Mouse (Mus musculus): ENCODE data around the gene Nsmce4a. TPM values are rescaled to one million over a fixed set of nuclear protein-coding genes. Genes with fewer than 3 reads are reported as not detected.
"Not testable (repeated sequence)": the region's sequence is repeated elsewhere in the genome, so short reads cannot be mapped to it uniquely, and the experiment has no call there.

Gene Nsmce4a
- polyA plus RNA-seq, 1 experiment from 2014 or later = 79.4 TPM

- no peak; the same call in 1 of the 2 replicates for ATAC-seq (replicated peaks)
- peak overlapping the region; percentile 82 for H3K4me2 ChIP-seq
- H3K9me3 ChIP-seq = no peaks in the 10 kb centered on the region
- H3K4me1 ChIP-seq = peaks cover 22% of the 10 kb centered on the region
- peak overlapping the region; percentile 95; the same call in 1 of the 2 replicates for H3K27ac ChIP-seq
- no peaks in the 10 kb centered on the region for H3K27me3 ChIP-seq (replicated peaks)
- H3K36me3 ChIP-seq (replicated peaks) = 0 out of 2 replicates have a peak, but pooled peaks cover under 1% of the 10 kb centered on the region
- 87% methylated on average over 12 of the region's 12 CpGs for WGBS
- H3K9ac ChIP-seq = no peak overlapping the region
- peak overlapping the region; percentile 79 for H3K4me3 ChIP-seq
These were observed 25.2 kb downstream of the Nsmce4a start for GRCm38 (mm10) chr7:130547635-130548175.

DNA sequence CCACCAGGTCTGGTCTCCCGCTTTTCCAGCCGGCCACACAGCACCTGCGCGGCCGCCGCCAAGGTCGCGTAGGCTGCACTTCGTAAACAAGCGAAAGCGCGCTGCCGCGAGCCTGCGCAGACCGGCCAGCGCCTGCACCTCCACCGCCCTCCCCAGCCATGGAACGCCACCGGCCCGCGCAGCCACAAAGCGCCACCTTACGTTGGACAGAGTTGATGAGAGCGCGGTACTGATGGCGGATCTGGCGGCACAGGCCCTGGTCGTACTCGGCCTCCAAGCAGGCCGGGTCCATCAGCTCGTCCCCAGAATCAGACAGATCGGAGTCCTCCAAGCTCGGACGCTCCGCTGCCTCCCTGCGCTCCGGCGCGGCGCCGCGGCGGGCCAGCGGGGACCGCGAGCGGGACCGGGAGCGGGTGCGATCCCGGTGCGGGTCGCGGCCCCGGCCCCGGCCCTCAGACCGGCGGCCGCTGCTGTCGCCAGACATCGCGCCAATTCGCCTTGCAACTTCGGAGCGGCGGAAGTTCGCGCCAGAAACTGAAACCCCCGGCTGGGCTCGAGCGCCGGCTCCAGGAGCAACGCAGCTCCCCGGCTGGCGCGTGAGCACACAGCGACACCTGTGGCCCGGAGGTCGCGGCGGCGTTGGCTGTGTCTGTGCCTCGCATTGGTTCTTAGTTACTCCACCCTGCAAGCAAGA is 26.0 kb downstream of the Nsmce4a start:
- Histone ChIP-seq H3K4me1 (peaks cover 22% of the 10 kb centered on the region), H3K9ac (peak overlapping the region; percentile 85), H3K27me3 (replicated peaks) (no peaks in the 10 kb centered on the region), H3K4me2 (peak overlapping the region; percentile 82), H3K27ac (peak overlapping the region; percentile 95), H3K36me3 (replicated peaks) (0 out of 2 replicates have a peak, but pooled peaks cover 3% of the 10 kb centered on the region), H3K4me3 (peak overlapping the region; percentile 79), H3K9me3 (no peaks in the 10 kb centered on the region)
- ATAC-seq (replicated peaks) = peak; percentile 95
- WGBS = under 1% methylated on average over 84 of the region's 84 CpGs

GRCm38 (mm10) chr7:130546421-130546790 is 26.5 kb downstream of the Nsmce4a start:
- no peaks in the 10 kb centered on the region for H3K9me3 ChIP-seq
- H3K4me3 ChIP-seq = peak overlapping the region; percentile 79
- 0 out of 2 replicates have a peak, but pooled peaks cover 5% of the 10 kb centered on the region for H3K36me3 ChIP-seq (replicated peaks)
- peak overlapping the region; percentile 82 for H3K4me2 ChIP-seq
- peak overlapping the region; percentile 85 for H3K9ac ChIP-seq
- H3K27ac ChIP-seq = peak overlapping the region; percentile 95
- ATAC-seq (replicated peaks) = no peak
- no peaks in the 10 kb centered on the region for H3K27me3 ChIP-seq (replicated peaks)
- WGBS = 7% methylated on average over 7 of the region's 7 CpGs
- peaks cover 22% of the 10 kb centered on the region for H3K4me1 ChIP-seq

GRCm38 (mm10) chr7:130545893-130546292 is 27.0 kb downstream of the Nsmce4a start:
- peak overlapping the region; percentile 82 for H3K4me2 ChIP-seq
- H3K27me3 ChIP-seq (replicated peaks) = no peaks in the 10 kb centered on the region
- H3K9me3 ChIP-seq = no peaks in the 10 kb centered on the region
- peak overlapping the region; percentile 79 for H3K4me3 ChIP-seq
- H3K4me1 ChIP-seq = peaks cover 22% of the 10 kb centered on the region
- ATAC-seq (replicated peaks) = no peak
- H3K9ac ChIP-seq = peak overlapping the region; percentile 85; the same call in 1 of the 2 replicates
- 0 out of 2 replicates have a peak, but pooled peaks cover 6% of the 10 kb centered on the region for H3K36me3 ChIP-seq (replicated peaks)
- WGBS = 54% methylated on average over 3 of the region's 3 CpGs
- H3K27ac ChIP-seq = peak overlapping the region; percentile 95; the same call in 1 of the 2 replicates

- H3K4me2 ChIP-seq = peak overlapping the region; percentile 82
- H3K4me3 ChIP-seq = no peak overlapping the region
- H3K9ac ChIP-seq = no peak overlapping the region
- H3K27ac ChIP-seq = no peak overlapping the region
- H3K36me3 ChIP-seq (replicated peaks) = peaks cover 7% of the 10 kb centered on the region; the same call in 1 of the 2 replicates
- peaks cover 22% of the 10 kb centered on the region for H3K4me1 ChIP-seq
- H3K27me3 ChIP-seq (replicated peaks) = no peaks in the 10 kb centered on the region
- no peak for ATAC-seq (replicated peaks)
- H3K9me3 ChIP-seq = no peaks in the 10 kb centered on the region
- WGBS = 93% methylated on average over 5 of the region's 5 CpGs
These were observed 27.5 kb downstream of the Nsmce4a start for GRCm38 (mm10) chr7:130545401-130545800.

- no peak overlapping the region for H3K4me3 ChIP-seq
- no peaks in the 10 kb centered on the region for H3K9me3 ChIP-seq
- 97% methylated on average over 4 of the region's 4 CpGs for WGBS
- no peak overlapping the region for H3K27ac ChIP-seq
- no peak for ATAC-seq (replicated peaks)
- no peak overlapping the region for H3K4me2 ChIP-seq
- H3K36me3 ChIP-seq (replicated peaks) = peaks cover 17% of the 10 kb centered on the region
- peaks cover 22% of the 10 kb centered on the region for H3K4me1 ChIP-seq
- H3K27me3 ChIP-seq (replicated peaks) = no peaks in the 10 kb centered on the region
- H3K9ac ChIP-seq = no peak overlapping the region
These were observed 29.7 kb downstream of the Nsmce4a start for GRCm38 (mm10) chr7:130543181-130543580.

DNA sequence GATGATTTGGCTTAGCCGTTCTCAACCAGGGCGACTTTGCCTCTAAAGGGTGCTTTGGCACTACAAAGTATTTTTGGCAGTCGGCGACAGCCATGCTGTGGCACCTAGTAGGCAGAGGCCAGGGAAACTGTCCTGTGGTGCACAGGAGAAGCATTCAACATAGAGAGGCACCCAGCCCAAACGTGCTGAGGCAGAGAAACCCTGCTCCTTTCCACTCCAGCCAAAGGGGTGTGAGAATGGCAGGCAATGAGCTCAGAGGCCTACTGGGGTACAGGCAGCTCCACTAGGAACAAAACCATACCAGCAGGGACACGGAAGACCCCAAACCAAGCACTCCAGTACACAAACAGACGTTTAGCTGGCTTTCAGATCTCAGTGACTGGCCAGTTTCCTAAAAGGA is 32.7 kb downstream of the Nsmce4a start:
- Histone ChIP-seq H3K4me1 (peaks cover 5% of the 10 kb centered on the region), H3K9me3 (no peaks in the 10 kb centered on the region), H3K4me3 (no peak overlapping the region), H3K36me3 (replicated peaks) (peaks cover 24% of the 10 kb centered on the region), H3K4me2 (no peak overlapping the region), H3K27me3 (replicated peaks) (no peaks in the 10 kb centered on the region), H3K9ac (no peak overlapping the region), H3K27ac (no peak overlapping the region)
- no peak for ATAC-seq (replicated peaks)
- 88% methylated on average over 7 of the region's 7 CpGs for WGBS

- no peak for ATAC-seq (replicated peaks)
These were observed 35.9 kb downstream of the Nsmce4a start for GRCm38 (mm10) chr7:130537068-130537467.

DNA sequence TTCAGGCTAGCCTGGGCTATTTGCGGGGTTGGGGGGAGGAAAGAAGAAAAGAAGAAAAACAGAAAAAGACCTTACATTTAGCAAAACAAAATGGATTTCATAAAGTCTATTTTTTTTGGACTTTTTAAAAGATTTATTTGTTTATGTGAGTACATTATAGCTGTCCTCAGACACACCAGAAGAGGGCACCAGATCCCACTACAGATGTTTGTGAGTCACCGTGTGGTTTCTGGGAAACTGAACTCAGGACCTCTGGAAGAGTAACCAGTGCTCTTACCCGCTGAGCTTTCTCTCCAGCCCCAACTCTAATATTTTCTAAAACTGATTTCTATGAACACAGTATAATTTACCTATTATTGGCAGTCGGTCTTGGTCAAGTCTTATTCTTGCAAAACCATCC is 37.7 kb downstream of the Nsmce4a start:
- H3K9me3 ChIP-seq = no peaks in the 10 kb centered on the region
- ATAC-seq (replicated peaks) = no peak
- 88% methylated on average over 4 of the region's 4 CpGs for WGBS
- no peaks in the 10 kb centered on the region for H3K27me3 ChIP-seq (replicated peaks)
- H3K27ac ChIP-seq = no peak overlapping the region
- no peak overlapping the region for H3K4me3 ChIP-seq
- H3K36me3 ChIP-seq (replicated peaks) = peaks cover 21% of the 10 kb centered on the region
- no peak overlapping the region for H3K4me2 ChIP-seq
- no peaks in the 10 kb centered on the region for H3K4me1 ChIP-seq
- no peak overlapping the region for H3K9ac ChIP-seq

More at GRCm38 (mm10) chr7:130537068-130537467, 35.9 kb downstream of the Nsmce4a start:
- H3K4me1 ChIP-seq = no peaks in the 10 kb centered on the region
- H3K27ac ChIP-seq = no peak overlapping the region
- H3K9ac ChIP-seq = no peak overlapping the region
- H3K9me3 ChIP-seq = no peaks in the 10 kb centered on the region
- H3K36me3 ChIP-seq (replicated peaks) = peaks cover 23% of the 10 kb centered on the region
- WGBS = 81% methylated on average over 4 of the region's 4 CpGs
- no peaks in the 10 kb centered on the region for H3K27me3 ChIP-seq (replicated peaks)
- no peak overlapping the region for H3K4me3 ChIP-seq
- no peak overlapping the region for H3K4me2 ChIP-seq

- Histone ChIP-seq H3K4me3 (no peak overlapping the region), H3K4me2 (no peak overlapping the region), H3K9me3 (no peaks in the 10 kb centered on the region), H3K27me3 (replicated peaks) (no peaks in the 10 kb centered on the region), H3K4me1 (no peaks in the 10 kb centered on the region), H3K27ac (no peak overlapping the region), H3K36me3 (replicated peaks) (peaks cover 17% of the 10 kb centered on the region), H3K9ac (no peak overlapping the region)
- WGBS = 41% methylated on average over 24 of the region's 25 CpGs
- ATAC-seq (replicated peaks) = peak; percentile 63
These were observed 39.3 kb downstream of the Nsmce4a start for GRCm38 (mm10) chr7:130533316-130534260.

DNA sequence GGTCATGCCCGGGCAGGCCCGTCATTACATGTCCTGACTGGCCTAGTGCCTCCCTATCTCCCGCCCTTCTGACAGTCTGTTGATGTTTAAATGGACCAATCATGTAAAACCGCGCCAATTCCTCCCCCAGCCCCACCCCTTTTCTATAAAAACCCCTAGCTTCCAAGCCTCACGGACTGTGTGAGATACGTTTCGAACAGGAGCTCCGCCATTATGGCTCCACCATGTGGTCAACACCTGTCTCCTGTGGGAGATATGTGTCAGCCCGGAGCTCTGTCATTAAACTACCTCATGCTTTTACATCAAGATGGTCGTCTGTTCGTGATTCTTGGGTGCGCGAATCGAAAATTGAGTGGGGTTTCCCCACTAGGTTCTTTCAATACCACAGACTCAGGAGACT is 41.8 kb downstream of the Nsmce4a start:
- 98% methylated on average over 15 of the region's 15 CpGs for WGBS
- not testable (repeated sequence) for H3K36me3 ChIP-seq (replicated peaks); H3K27ac ChIP-seq; H3K4me2 ChIP-seq; H3K9ac ChIP-seq; ATAC-seq (replicated peaks); H3K27me3 ChIP-seq (replicated peaks); H3K9me3 ChIP-seq; H3K4me3 ChIP-seq; H3K4me1 ChIP-seq

GRCm38 (mm10) chr7:130527306-130527705 is 45.6 kb downstream of the Nsmce4a start:
- WGBS = 86% methylated on average over 9 of the region's 9 CpGs
- Histone ChIP-seq H3K27ac (no peak overlapping the region), H3K4me2 (no peak overlapping the region), H3K4me1 (no peaks in the 10 kb centered on the region), H3K9ac (no peak overlapping the region), H3K36me3 (replicated peaks) (peaks cover 6% of the 10 kb centered on the region; the same call in 1 of the 2 replicates), H3K4me3 (no peak overlapping the region), H3K9me3 (no peaks in the 10 kb centered on the region), H3K27me3 (replicated peaks) (no peaks in the 10 kb centered on the region)
- ATAC-seq (replicated peaks) = no peak

Measured in midbrain, embryonic 15.5 days (tissue).